Mouse (Mus musculus) ES-Bruce4 (cell line): ENCODE measurements around the gene Ttc25.

Experiments
- CTCF ChIP-seq: IDR thresholded peaks from one replicate; pipeline ENCODE4 v1.8.1; 2011; ENCODE audit warnings: low read depth, low read length
- EP300 ChIP-seq: IDR thresholded peaks from 2 replicates; pipeline ENCODE4 v1.6.1; 2011; ENCODE audit warnings: low read depth, low read length; ENCODE audit not compliant: insufficient read depth
- POLR2A ChIP-seq: IDR thresholded peaks from one replicate; pipeline ENCODE4 v1.8.1; 2011; ENCODE audit warnings: low read length; ENCODE audit not compliant: insufficient read depth

- no peak for TF ChIP-seq POLR2A
- TF ChIP-seq CTCF = no peak
- no peak for TF ChIP-seq EP300
Observed at GRCm38 (mm10) chr11:100546955-100547354, 1.5 kb downstream of the Ttc25 start.
